Mouse (Mus musculus) heart, postnatal 0 days (tissue): ENCODE results near the gene Twf2. TPM values are rescaled to one million over a fixed set of nuclear protein-coding genes. Genes with fewer than 3 reads are reported as not detected.

Experiments used
- ATAC-seq: fragments of 200-750 bp; cut with Nextera tagmentation; 2 replicates; pipeline ENCODE4 v1.8.0; 2017; ENCODE audit warnings: low read depth, moderate number of reproducible peaks, moderate library complexity; ENCODE audit not compliant: insufficient read depth
- DNase-seq: peaks from one replicate; pipeline ENCODE4 v3.0.0-alpha.2; 2016; ENCODE audit warnings: low spot score
- H3K27ac ChIP-seq: fragments of 300-500 bp; sonication (generic); 2 replicates; pipeline ENCODE4 v1.5.1; 2014; ENCODE audit warnings: low read depth, mild to moderate bottlenecking
- H3K27me3 ChIP-seq: fragments of 300-500 bp; sonication (generic); 2 replicates; pipeline ENCODE4 v1.6.1; 2014; ENCODE audit warnings: low read length, mixed read lengths; ENCODE audit not compliant: control insufficient read depth, insufficient read depth
- H3K36me3 ChIP-seq: fragments of 300-500 bp; sonication (generic); replicated peaks from 2 replicates; pipeline ENCODE4 v1.6.1; 2014; ENCODE audit warnings: low read length, mixed read lengths; ENCODE audit not compliant: control insufficient read depth, insufficient read depth
- H3K4me1 ChIP-seq: fragments of 300-500 bp; sonication (generic); 2 replicates; pipeline ENCODE4 v1.6.1; 2014; ENCODE audit warnings: antibody characterized with exemption; ENCODE audit not compliant: control insufficient read depth, insufficient read depth
- H3K4me2 ChIP-seq: fragments of 300-500 bp; sonication (generic); 2 replicates; pipeline ENCODE4 v1.6.1; 2014; ENCODE audit warnings: low read depth, mild to moderate bottlenecking, low read length, moderate library complexity
- H3K4me3 ChIP-seq: fragments of 300-500 bp; sonication (generic); 2 replicates; pipeline ENCODE4 v1.5.1; 2014; ENCODE audit warnings: low read depth, low read length
- H3K9ac ChIP-seq: fragments of 300-500 bp; sonication (generic); replicated peaks from 2 replicates; pipeline ENCODE4 v1.6.1; 2014; ENCODE audit warnings: low read depth, low read length, mixed read lengths
- H3K9me3 ChIP-seq: fragments of 300-500 bp; sonication (generic); replicated peaks from 2 replicates; pipeline ENCODE4 v1.6.1; 2016; ENCODE audit warnings: low read length; ENCODE audit not compliant: control insufficient read depth
- CTCF ChIP-seq: IDR thresholded peaks from 2 replicates; pipeline ENCODE4 v1.5.1; 2016; ENCODE audit warnings: antibody characterized with exemption, control low read depth, low read depth
- EP300 ChIP-seq: IDR thresholded peaks from 2 replicates; pipeline ENCODE4 v1.6.1; 2016; ENCODE audit warnings: antibody characterized with exemption, low read depth
- WGBS: fragments of 180-500 bp; shearing (Covaris S2); extraction: QIAGEN DNeasy Blood & Tissue Kit; methylation state at CpG from one replicate; pipeline ENCODE4 v1.1.7; 2014; 5-methylcytosine and 5-hydroxymethylcytosine counted together
- polyA plus RNA-seq: library from polyadenylated mRNA; unstranded; fragments of >200 nt; fragmentation: Nextera tagmentation; extraction: Ambion mirVana; gene quantifications from 2 replicates; pipeline ENCODE4 v1.2.1, GENCODE M21; 2015
- total RNA-seq: library from RNA; depleted of rRNA; stranded (reverse); fragments of >200 nt; gene quantifications from 2 replicates; pipeline ENCODE4 v1.2.3, GENCODE M21; 2014; ENCODE audit warnings: low replicate concordance

The Twf2 gene
- total and polyA plus RNA-seq, 2 experiments from 2014 or later: 57.3 to 92.1 TPM

GRCm38 (mm10) chr9:106230051-106230733, 27.3 kb downstream of the Twf2 start:
- H3K27ac ChIP-seq: no peak overlapping the region
- H3K9me3 ChIP-seq: no peaks in the 10 kb centered on the region
- peaks cover 30% of the 10 kb centered on the region for H3K36me3 ChIP-seq
- 77% methylated on average over 9 of the region's 9 CpGs for whole genome bisulfite sequencing
- H3K9ac ChIP-seq: no peak overlapping the region
- H3K4me1 ChIP-seq: peaks cover 14% of the 10 kb centered on the region; the same call in 1 of the 2 replicates
- TF ChIP-seq CTCF (no peak), EP300 (no peak)
- no peak overlapping the region for H3K4me2 ChIP-seq
- no peak for ATAC-seq
- peaks cover 7% of the 10 kb centered on the region for H3K27me3 ChIP-seq
- DNase-seq: no peak
- H3K4me3 ChIP-seq: no peak overlapping the region

DNA sequence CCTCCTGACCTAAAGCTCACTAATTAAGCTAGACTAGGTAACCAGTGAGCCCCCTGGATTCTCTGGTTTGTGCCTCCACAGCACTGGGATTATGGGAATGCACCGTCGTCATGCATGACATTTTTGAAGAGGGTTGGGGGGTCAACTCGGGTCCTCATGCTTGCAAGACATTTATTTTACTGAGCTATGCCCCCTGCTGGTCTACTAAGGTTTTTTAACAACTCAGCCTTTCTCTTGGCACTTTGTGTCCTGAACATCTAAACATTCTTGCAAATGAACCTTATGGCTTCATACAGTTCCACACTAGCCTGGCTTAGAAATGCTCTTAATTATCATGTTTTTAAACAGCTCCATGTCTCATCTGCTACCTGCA, 27.8 kb downstream of the Twf2 start:
- H3K4me2 ChIP-seq: no peak overlapping the region
- peaks cover 2% of the 10 kb centered on the region; the same call in 1 of the 2 replicates for H3K27me3 ChIP-seq
- peak; percentile 14; the same call in 1 of the 2 replicates for TF ChIP-seq CTCF
- TF ChIP-seq EP300: no peak
- ATAC-seq (no peak), DNase-seq (no peak)
- no peaks in the 10 kb centered on the region for H3K9me3 ChIP-seq
- peaks cover 34% of the 10 kb centered on the region for H3K36me3 ChIP-seq
- H3K4me1 ChIP-seq: peaks cover 13% of the 10 kb centered on the region; the same call in 1 of the 2 replicates
- no peak overlapping the region for H3K27ac ChIP-seq
- no peak overlapping the region for H3K9ac ChIP-seq
- 40% methylated on average over 3 of the region's 3 CpGs for WGBS
- H3K4me3 ChIP-seq: no peak overlapping the region

DNA sequence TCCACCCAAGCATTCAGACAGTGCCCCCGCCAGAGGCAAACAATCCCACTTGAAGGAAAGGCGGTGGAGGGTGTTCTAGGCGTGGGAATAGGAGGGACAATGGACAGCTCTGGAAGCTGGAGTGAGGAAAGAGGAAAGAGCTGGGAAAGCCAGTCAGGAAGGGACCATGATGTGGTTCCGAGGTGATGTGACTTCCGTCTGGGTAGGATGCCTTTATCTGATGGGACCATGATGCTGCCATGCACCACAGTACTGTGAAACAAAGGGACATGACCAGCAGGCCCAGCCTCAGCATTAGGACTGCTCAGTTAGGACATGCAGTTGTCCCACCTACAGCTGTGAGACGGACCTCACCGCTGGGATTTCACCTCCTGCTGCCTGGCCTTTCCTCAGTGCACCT, 28.3 kb downstream of the Twf2 start:
- no peaks in the 10 kb centered on the region for H3K27me3 ChIP-seq

DNA sequence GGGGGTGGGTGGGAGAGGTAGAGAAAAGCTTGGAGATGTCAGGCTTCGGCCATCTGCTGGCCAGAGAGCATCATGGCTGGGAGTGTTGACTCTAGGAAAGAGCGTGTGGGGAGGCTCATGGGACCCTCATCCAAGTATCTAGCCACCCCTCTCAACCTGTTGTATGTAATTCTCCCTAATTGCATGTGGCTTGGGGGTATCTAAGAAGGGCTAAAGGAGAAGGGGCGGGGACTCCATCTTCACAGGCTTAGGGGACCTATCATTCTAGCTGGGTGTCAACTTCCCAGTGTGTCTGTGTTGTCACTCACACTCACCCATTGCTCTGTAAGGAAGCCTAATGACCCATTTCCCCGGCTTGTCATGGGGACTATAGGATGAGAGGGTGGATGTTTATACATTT, 28.9 kb downstream of the Twf2 start:
- H3K36me3 ChIP-seq: peaks cover 45% of the 10 kb centered on the region
- H3K9ac ChIP-seq: no peak overlapping the region
- no peak for ATAC-seq
- TF ChIP-seq EP300: no peak
- TF ChIP-seq CTCF: no peak
- no peak overlapping the region for H3K4me3 ChIP-seq
- 71% methylated on average over 4 of the region's 4 CpGs for WGBS
- H3K27ac ChIP-seq: no peak overlapping the region
- H3K4me2 ChIP-seq: no peak overlapping the region
- no peaks in the 10 kb centered on the region for H3K9me3 ChIP-seq
- no peaks in the 10 kb centered on the region for H3K27me3 ChIP-seq
- H3K4me1 ChIP-seq: 0 out of 2 replicates have a peak, but pooled peaks cover 3% of the 10 kb centered on the region
- DNase-seq: no peak

More for the DNA sequence above, 28.3 kb downstream of the Twf2 start:
- peaks cover 39% of the 10 kb centered on the region for H3K36me3 ChIP-seq
- TF ChIP-seq CTCF: no peak
- TF ChIP-seq EP300: no peak
- H3K9ac ChIP-seq: no peak overlapping the region
- H3K4me1 ChIP-seq: peaks cover 8% of the 10 kb centered on the region; the same call in 1 of the 2 replicates
- ATAC-seq (no peak), DNase-seq (no peak)
- 59% methylated on average over 7 of the region's 7 CpGs for WGBS
- H3K9me3 ChIP-seq: no peaks in the 10 kb centered on the region
- H3K4me3 ChIP-seq: no peak overlapping the region
- no peak overlapping the region for H3K27ac ChIP-seq
- no peak overlapping the region for H3K4me2 ChIP-seq

GRCm38 (mm10) chr9:106232956-106233355, 30.0 kb downstream of the Twf2 start:
- H3K4me2 ChIP-seq: no peak overlapping the region

More at GRCm38 (mm10) chr9:106232956-106233355, 30.0 kb downstream of the Twf2 start:
- no peaks in the 10 kb centered on the region for H3K9me3 ChIP-seq
- DNase-seq: no peak
- no peak for TF ChIP-seq CTCF
- no peak for TF ChIP-seq EP300
- 0 out of 2 replicates have a peak, but pooled peaks cover 3% of the 10 kb centered on the region for H3K4me1 ChIP-seq
- no peak for ATAC-seq
- no peak overlapping the region for H3K4me3 ChIP-seq
- H3K36me3 ChIP-seq: peaks cover 57% of the 10 kb centered on the region
- no peaks in the 10 kb centered on the region for H3K27me3 ChIP-seq
- H3K9ac ChIP-seq: no peak overlapping the region
- H3K27ac ChIP-seq: no peak overlapping the region
- WGBS: 83% methylated on average over 3 of the region's 3 CpGs
